Mouse (Mus musculus) adrenal gland, postnatal 10 days (tissue): ENCODE measurements at regions not wholly inside any gene's neighbourhood (a gene's known extent, or its start where the extent isn't known, plus 50 kb on each side); places are given as distances from the start of the nearest gene placed in this dataset.

Experiments
- DNase-seq: peaks from one replicate; pipeline ENCODE4 v3.0.0; 2021; ENCODE audit warnings: mixed read lengths

DNA sequence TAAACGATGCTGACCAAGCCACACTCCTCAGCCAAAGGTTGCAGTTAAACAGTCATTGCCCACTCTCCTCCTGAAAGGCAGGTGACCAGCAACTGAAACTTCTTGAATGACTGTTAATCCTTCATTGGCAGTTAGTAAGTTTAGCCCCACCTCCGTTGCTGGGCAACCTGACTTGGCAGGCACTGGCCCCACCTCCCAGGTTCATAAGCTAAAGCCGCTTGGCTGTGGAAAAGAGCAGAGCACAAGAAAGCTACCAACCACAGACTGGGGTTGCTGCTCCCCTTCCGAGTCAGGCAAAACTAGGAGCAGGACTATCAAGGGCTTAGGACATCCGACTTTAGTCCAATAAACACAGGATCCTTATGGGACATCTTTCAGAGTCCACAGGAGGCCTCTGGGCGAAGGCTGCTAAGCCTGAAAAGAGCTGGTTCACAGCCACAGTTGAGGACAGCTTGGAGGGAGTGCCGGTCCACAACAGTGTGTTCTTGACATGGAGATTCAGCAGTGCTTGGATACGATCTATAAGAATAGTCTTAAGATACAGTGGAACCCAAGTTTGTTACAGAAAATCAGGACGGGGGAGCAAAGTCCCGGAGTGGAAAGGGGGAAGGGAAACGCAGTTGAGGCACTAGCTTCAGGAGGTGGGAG lies 67.7 kb upstream of the Kcnma1 start:
- peak; percentile 35 for DNase-seq

DNA sequence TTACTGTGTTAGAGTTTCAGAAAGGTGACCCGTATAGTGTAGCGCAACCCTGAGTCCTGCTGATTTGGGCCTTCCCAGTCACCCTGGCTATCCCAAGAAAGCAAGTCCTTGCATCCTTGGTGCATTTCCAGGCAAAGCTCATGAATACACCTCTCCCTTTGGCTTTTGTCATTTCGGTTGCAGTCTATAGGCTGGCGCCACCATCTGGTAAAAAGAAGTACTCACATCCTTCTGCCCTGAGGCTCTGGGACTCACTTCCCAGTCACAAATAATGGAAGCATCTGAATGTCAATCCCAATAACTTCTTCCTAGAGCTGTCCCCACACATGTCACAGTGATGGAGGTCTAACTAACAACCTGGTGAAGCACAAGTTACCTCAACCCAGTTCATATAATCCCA lies 54.4 kb upstream of the Kcnma1 start:
- DNase-seq = peak; percentile 30

DNA sequence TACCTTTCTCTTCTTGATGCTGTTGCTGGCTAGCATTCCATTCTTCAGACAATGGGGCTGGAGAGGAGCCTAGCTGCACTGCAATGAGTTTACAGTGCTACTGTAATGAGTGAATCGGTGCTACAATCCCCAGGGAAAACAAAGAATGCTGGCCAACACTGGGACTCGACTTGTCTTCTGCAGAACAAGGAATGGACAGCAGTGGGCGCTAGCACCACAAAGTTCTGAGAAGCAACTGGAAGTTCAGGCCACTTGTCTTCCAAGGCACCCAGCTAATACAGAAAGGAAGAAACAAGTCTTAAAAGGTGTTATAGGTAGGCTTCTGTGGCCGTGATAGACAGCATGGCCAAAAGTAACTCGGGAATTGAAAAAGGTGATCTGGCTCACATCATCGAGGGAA lies 53.4 kb upstream of the Kcnma1 start:
- DNase-seq = peak; percentile 87

DNA sequence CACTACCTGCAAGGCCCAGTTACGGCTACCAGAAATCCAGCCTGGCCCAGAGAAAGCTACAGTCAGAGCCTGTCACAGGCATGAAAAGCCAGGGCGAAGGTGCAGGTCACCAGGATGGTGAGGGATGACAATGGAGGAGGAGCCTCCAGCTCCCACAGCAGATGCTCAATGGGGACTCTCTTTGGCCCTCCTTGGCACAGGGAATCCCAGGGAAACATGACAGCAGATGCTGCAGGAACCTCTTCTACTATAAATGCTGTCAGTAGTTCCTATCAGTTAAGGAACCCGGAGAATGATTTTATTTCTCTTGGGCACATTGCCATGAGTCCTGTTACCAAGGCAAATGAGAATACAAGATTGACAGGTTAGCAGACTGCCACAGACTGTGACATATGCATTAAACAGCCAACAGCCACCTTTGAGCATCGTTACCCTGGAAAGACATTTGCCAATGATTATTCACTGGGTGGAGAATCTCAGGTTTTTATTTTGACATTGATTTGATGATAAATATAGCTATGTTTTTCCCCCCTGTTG lies 51.0 kb upstream of the Kcnma1 start:
- DNase-seq = no peak
